Mouse (Mus musculus): Measurements from ENCODE around the gene Hoxa10. TPM values are rescaled to one million over a fixed set of nuclear protein-coding genes. Genes with fewer than 3 reads are reported as not detected.

Hoxa10 gene
- polyA plus RNA-seq, 1 experiment from 2014 or later = not detected

- ATAC-seq (no peak), DNase-seq (ENCODE audit: low spot score) (no peak)
- TF ChIP-seq EP300 (IDR thresholded peaks at IDR 0.05) (no peak), CTCF (IDR thresholded peaks at IDR 0.05) (no peak)
- H3K4me2 ChIP-seq (replicated peaks; ENCODE audit: low read depth, low read length) = no peak overlapping the region
- 2% methylated on average over 23 of the region's 23 CpGs for WGBS
- no peak overlapping the region for H3K27ac ChIP-seq (ENCODE audit: low read length)
- H3K9ac ChIP-seq (replicated peaks; ENCODE audit: low read depth) = no peak overlapping the region
- H3K27me3 ChIP-seq (replicated peaks; ENCODE audit: insufficient read depth, low read length) = peaks cover 94% of the 10 kb centered on the region
- H3K4me1 ChIP-seq (ENCODE audit: insufficient read depth, low read depth, low read length) = no peaks in the 10 kb centered on the region
- no peaks in the 10 kb centered on the region for H3K36me3 ChIP-seq (ENCODE audit: insufficient read depth, low read length)
- no peaks in the 10 kb centered on the region for H3K9me3 ChIP-seq (ENCODE audit: low read length)
- no peak overlapping the region for H3K4me3 ChIP-seq (ENCODE audit: low read depth, low read length)
Observed at GRCm38 (mm10) chr6:52247766-52248637, 7.3 kb upstream of the Hoxa10 start.

GRCm38 (mm10) chr6:52246916-52247315, 6.3 kb upstream of the Hoxa10 start:
- 8% methylated on average over 3 of the region's 3 CpGs for WGBS
- TF ChIP-seq EP300 (IDR thresholded peaks at IDR 0.05) = no peak
- no peak overlapping the region for H3K4me3 ChIP-seq (ENCODE audit: low read depth, low read length)

GRCm38 (mm10) chr6:52246403-52246803, 5.7 kb upstream of the Hoxa10 start:
- no peak overlapping the region for H3K27ac ChIP-seq (ENCODE audit: low read length)
- no peak overlapping the region for H3K4me2 ChIP-seq (replicated peaks; ENCODE audit: low read depth, low read length)
- peaks cover 94% of the 10 kb centered on the region for H3K27me3 ChIP-seq (replicated peaks; ENCODE audit: insufficient read depth, low read length)
- no peaks in the 10 kb centered on the region for H3K9me3 ChIP-seq (ENCODE audit: low read length)
- no peak overlapping the region for H3K4me3 ChIP-seq (ENCODE audit: low read depth, low read length)
- ATAC-seq (no peak), DNase-seq (ENCODE audit: low spot score) (no peak)
- WGBS = under 1% methylated on average over 26 of the region's 26 CpGs
- no peak overlapping the region for H3K9ac ChIP-seq (replicated peaks; ENCODE audit: low read depth)
- H3K4me1 ChIP-seq (ENCODE audit: insufficient read depth, low read depth, low read length) = no peaks in the 10 kb centered on the region
- TF ChIP-seq CTCF (IDR thresholded peaks at IDR 0.05) = no peak
- no peak for TF ChIP-seq EP300 (IDR thresholded peaks at IDR 0.05)
- no peaks in the 10 kb centered on the region for H3K36me3 ChIP-seq (ENCODE audit: insufficient read depth, low read length)

More at GRCm38 (mm10) chr6:52246916-52247315, 6.3 kb upstream of the Hoxa10 start:
- H3K4me2 ChIP-seq (replicated peaks; ENCODE audit: low read depth, low read length) = no peak overlapping the region
- no peaks in the 10 kb centered on the region for H3K36me3 ChIP-seq (ENCODE audit: insufficient read depth, low read length)
- H3K4me1 ChIP-seq (ENCODE audit: insufficient read depth, low read depth, low read length) = no peaks in the 10 kb centered on the region
- no peak overlapping the region for H3K27ac ChIP-seq (ENCODE audit: low read length)
- DNase-seq (ENCODE audit: low spot score) (no peak), ATAC-seq (no peak)
- peaks cover 94% of the 10 kb centered on the region for H3K27me3 ChIP-seq (replicated peaks; ENCODE audit: insufficient read depth, low read length)
- H3K9ac ChIP-seq (replicated peaks; ENCODE audit: low read depth) = no peak overlapping the region
- H3K9me3 ChIP-seq (ENCODE audit: low read length) = no peaks in the 10 kb centered on the region

GRCm38 (mm10) chr6:52245757-52246142, 5.1 kb upstream of the Hoxa10 start, which contains the start of gene Hoxa11:
TSS of gene Hoxa11 (minus strand) at chr6:52245810.
- Histone ChIP-seq H3K27me3 (replicated peaks; ENCODE audit: insufficient read depth, low read length) (peaks cover 94% of the 10 kb centered on the region), H3K4me3 (ENCODE audit: low read depth, low read length) (no peak within 1 kb of the TSS; the same call in 1 of the 2 replicates), H3K9ac (replicated peaks; ENCODE audit: low read depth) (no peak within 1 kb of the TSS), H3K4me2 (replicated peaks; ENCODE audit: low read depth, low read length) (0 out of 2 replicates have a peak within 1 kb of the TSS, but pooled peaks have one; percentile 5), H3K36me3 (ENCODE audit: insufficient read depth, low read length) (no peaks in the 10 kb centered on the region), H3K27ac (ENCODE audit: low read length) (no peak within 1 kb of the TSS), H3K4me1 (ENCODE audit: insufficient read depth, low read depth, low read length) (no peaks in the 10 kb centered on the region), H3K9me3 (ENCODE audit: low read length) (no peaks in the 10 kb centered on the region)
- DNase-seq (ENCODE audit: low spot score) (no peak), ATAC-seq (no peak)
- under 1% methylated on average over 20 of the region's 20 CpGs for WGBS
- TF ChIP-seq CTCF (IDR thresholded peaks at IDR 0.05) (no peak), EP300 (IDR thresholded peaks at IDR 0.05) (no peak)

GRCm38 (mm10) chr6:52245040-52245756, 4.5 kb upstream of the Hoxa10 start:
- WGBS = under 1% methylated on average over 69 of the region's 71 CpGs
- H3K9me3 ChIP-seq (ENCODE audit: low read length) = no peaks in the 10 kb centered on the region
- 0 out of 2 replicates have a peak overlapping the region, but pooled peaks have one; percentile 5 for H3K4me2 ChIP-seq (replicated peaks; ENCODE audit: low read depth, low read length)
- TF ChIP-seq CTCF (IDR thresholded peaks at IDR 0.05) (no peak), EP300 (IDR thresholded peaks at IDR 0.05) (no peak)
- peaks cover 95% of the 10 kb centered on the region for H3K27me3 ChIP-seq (replicated peaks; ENCODE audit: insufficient read depth, low read length)
- no peaks in the 10 kb centered on the region for H3K36me3 ChIP-seq (ENCODE audit: insufficient read depth, low read length)
- H3K9ac ChIP-seq (replicated peaks; ENCODE audit: low read depth) = no peak overlapping the region
- H3K4me1 ChIP-seq (ENCODE audit: insufficient read depth, low read depth, low read length) = no peaks in the 10 kb centered on the region; the same call in 1 of the 2 replicates
- no peak overlapping the region; the same call in 1 of the 2 replicates for H3K4me3 ChIP-seq (ENCODE audit: low read depth, low read length)
- no peak overlapping the region for H3K27ac ChIP-seq (ENCODE audit: low read length)
- no peak for ATAC-seq
- no peak for DNase-seq (ENCODE audit: low spot score)

- Histone ChIP-seq H3K4me2 (replicated peaks; ENCODE audit: low read depth, low read length) (0 out of 2 replicates have a peak overlapping the region, but pooled peaks have one; percentile 5), H3K4me3 (ENCODE audit: low read depth, low read length) (no peak overlapping the region; the same call in 1 of the 2 replicates), H3K27me3 (replicated peaks; ENCODE audit: insufficient read depth, low read length) (peaks cover 95% of the 10 kb centered on the region), H3K36me3 (ENCODE audit: insufficient read depth, low read length) (no peaks in the 10 kb centered on the region), H3K9ac (replicated peaks; ENCODE audit: low read depth) (no peak overlapping the region), H3K27ac (ENCODE audit: low read length) (no peak overlapping the region), H3K4me1 (ENCODE audit: insufficient read depth, low read depth, low read length) (no peaks in the 10 kb centered on the region; the same call in 1 of the 2 replicates), H3K9me3 (ENCODE audit: low read length) (no peaks in the 10 kb centered on the region)
- TF ChIP-seq EP300 (IDR thresholded peaks at IDR 0.05) (no peak), CTCF (IDR thresholded peaks at IDR 0.05) (no peak)
- DNase-seq (ENCODE audit: low spot score) (no peak), ATAC-seq (no peak)
- WGBS = 3% methylated on average over 23 of the region's 23 CpGs
Observed at GRCm38 (mm10) chr6:52244471-52245039, 3.9 kb upstream of the Hoxa10 start.
